Mouse (Mus musculus) liver, embryonic 14.5 days (tissue): ENCODE measurements around the gene Methig1.

ENCODE experiments used
- CTCF ChIP-seq: IDR thresholded peaks from 2 replicates; pipeline ENCODE4 v1.5.1; 2016; ENCODE audit warnings: antibody characterized with exemption, low read depth, control low read depth
- EP300 ChIP-seq: IDR thresholded peaks from 2 replicates; pipeline ENCODE4 v1.6.1; 2016; ENCODE audit warnings: antibody characterized with exemption, low read depth

- no peak for TF ChIP-seq EP300
- TF ChIP-seq CTCF: no peak
These were observed at the start of gene Methig1, which contains the start of gene Mettl7a2 for GRCm38 (mm10) chr15:100352711-100353250.
